Mouse (Mus musculus): Measurements from ENCODE around the gene Serpine2.

The Serpine2 gene

DNA sequence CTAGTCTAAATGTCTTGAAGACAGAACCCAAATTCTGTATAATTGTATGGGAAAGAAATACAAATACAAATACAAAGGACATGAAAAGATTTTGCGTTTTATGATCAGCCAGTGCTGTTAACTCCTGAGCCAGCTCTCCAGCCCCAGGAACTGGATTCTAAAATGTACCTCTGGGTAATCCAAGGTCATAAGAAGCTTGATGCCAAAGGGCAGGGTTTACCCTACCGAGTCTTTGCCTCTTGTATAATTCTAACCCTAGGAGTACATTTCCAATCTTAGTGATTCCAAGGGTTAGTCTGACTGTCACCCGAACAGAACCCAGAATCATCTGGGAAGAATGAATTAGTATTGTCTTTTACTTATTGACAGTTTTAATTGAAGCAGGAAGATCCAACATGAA lies 45.5 kb downstream of the Serpine2 start:
- no peak for DNase-seq (ENCODE audit: low read depth, low spot score)

DNA sequence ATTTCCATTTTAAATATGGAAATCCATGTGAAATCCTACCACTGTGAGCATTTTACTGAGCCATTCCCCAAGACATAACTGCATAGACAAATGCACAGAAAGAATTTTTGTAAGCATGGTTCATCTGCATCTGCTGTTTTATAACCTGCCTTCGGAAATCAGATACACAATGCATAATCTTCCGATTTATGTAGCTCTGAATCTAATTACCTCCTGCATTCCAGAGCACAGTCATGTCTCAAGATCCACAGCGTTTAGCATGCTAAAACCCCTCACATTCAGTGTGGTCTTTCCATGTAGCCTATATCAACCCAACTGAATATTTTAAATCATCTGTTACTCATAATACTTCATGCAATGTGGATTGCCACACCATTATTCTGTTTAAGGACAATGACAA lies 51.5 kb downstream of the Serpine2 start:
- DNase-seq (ENCODE audit: low read depth, low spot score) = no peak

DNA sequence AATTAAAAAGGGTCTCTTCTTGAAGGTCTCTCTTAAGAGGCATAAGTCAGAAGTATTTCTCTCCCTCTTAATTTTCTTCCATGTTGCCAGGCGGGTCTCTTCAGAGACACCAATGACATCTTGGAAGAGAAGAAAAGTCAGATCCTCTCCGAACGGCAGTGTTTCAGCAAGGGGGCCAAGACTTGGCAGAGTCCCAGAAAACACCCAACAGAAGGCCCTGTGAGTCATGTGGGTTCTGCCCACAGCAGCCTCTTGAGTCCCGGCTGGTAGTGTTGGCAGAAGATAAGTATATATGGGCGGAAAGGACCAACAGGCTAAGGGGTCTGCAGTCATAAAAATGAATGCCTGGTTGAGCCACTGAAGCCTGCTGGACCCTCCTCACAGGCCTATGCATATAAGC lies 54.1 kb downstream of the Serpine2 start:
- no peak for DNase-seq (ENCODE audit: low read depth, low spot score)

DNA sequence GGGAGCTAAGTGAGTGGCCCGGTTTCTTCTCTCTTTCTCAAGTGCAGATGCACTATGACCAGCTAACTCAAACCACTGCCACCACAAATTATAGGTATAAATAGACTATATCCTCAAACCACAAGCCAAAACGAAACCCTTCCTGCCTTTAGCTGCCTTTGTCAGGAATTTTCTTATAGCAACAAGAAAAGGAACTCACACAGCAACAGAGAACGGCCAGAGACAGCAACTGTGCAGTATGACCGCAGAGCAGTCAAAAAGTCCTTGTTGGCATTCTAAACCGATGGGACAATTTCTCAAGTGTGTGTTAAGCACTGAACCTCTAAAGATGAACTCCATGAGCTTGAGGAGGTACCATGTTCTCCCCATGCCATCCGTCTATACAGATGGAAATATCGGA lies 57.4 kb downstream of the Serpine2 start:
- DNase-seq (ENCODE audit: low read depth, low spot score) = no peak

DNA sequence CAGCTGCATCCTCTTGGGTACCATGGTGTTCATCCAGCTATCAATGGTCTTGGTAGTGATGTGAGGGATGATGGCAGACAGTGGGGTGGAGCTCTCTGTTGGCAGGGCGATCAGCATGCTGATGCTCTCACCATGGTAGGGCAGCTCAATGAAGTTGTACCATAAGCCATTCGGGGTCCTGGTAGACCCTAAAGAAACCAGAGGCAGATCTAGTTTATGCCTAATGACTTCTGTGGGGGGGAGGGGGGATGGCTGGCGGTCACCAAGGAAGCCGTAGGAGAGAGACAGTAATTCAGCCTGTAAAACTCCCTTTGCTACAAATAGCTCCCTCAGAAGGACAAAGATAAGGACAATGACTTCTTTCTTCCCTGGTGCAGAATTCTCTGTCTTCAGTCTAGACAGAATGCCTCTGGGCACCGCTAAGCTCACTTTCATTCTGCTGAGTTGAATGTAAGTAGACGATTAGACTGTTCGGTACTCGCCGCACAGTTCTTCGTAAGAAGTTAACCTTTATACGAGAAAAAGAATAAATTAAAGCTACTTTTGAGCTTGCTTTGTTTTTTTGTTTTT lies 58.0 kb downstream of the Serpine2 start:
- DNase-seq (ENCODE audit: low read depth, low spot score) = no peak

DNA sequence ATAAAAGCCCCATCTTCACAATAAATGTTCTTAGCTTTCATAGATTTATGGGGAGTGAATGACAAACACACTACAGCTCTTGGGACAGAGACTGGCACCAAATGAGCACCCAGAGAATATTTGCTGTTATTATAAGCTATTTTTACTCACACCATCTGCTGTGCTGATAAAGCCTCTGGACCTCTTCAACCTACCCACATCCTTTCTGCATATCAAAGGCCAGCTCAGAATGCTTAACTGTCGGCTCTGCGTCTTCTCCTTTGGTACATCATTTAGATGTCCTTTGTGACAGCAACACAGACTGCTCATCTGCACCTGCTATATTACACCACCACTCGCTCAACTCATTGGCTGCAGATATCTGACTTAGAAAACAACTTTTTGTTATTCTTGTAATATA lies 63.9 kb downstream of the Serpine2 start:
- no peak for DNase-seq (ENCODE audit: low read depth, low spot score)

DNA sequence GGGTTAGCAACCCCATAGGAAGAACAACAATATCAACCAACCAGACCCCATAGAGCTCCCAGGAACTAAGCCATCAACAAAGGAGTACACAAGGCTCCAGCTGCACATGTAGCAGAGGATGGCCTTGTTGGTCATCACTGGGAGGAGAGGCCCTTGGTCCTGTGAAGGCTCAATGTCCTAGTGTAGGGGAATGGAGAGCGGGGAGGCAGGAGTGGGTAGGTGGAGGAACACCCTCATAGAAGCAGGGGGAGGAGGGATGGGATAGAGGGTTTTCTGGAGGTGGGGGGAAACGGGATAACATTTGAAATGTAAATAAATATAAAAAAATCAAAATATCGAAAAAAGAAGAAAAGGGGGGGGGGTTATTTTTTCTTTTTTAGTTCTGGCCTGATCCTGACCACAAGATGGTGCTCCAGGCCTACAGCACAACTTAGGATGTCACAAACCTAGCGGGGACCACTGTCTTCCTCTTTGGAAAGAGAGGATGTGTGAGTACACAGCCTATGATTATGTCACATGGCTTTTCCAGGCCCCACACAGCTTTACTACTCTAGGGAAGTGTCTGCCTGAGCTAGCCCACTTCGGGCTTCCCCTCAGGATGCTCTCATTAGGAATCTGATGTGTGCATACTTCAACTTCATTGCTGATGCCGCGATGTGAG lies 74.6 kb downstream of the Serpine2 start:
- DNase-seq (ENCODE audit: low read depth, low spot score) = no peak

DNA sequence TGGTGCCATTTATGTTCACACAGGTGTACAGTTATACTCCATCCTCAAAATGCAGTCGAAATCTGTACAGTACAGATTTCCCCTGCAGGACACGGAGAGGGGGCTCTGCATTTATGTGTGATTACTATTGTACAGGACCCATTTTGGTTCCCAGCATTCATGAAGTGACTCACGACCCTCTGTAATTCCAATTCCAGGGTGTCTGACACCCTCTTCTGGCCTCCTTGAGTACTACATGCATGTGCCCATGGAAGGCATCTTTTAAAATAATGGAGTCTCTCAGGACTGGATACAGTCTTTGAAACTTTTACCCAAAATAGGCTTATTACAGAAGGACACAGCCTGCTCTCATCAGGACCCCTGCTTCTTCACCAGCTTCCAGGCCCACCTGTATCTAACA lies 78.5 kb downstream of the Serpine2 start:
- peak; percentile 18 for DNase-seq (ENCODE audit: low read depth, low spot score)

DNA sequence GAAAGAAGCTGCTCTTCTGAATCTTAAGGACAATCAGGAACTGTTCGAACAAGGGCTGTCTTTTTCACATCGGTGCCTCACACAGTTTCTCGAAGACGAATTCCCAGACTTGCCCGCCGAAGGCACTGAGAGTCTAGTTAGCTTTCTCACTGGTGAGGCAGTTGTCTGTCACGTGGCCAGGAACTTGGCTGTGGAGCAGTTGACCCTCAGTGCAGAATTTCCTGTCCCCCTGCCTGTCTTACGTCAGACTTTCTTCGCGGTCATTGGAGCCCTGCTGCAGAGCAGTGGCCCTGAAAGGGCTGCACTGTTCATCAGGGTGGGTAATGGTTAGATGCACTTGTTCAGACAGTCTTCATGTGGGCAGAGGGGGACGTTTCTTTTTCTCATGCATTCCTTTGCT lies 83.0 kb downstream of the Serpine2 start:
- no peak for DNase-seq (ENCODE audit: low read depth, low spot score)

DNA sequence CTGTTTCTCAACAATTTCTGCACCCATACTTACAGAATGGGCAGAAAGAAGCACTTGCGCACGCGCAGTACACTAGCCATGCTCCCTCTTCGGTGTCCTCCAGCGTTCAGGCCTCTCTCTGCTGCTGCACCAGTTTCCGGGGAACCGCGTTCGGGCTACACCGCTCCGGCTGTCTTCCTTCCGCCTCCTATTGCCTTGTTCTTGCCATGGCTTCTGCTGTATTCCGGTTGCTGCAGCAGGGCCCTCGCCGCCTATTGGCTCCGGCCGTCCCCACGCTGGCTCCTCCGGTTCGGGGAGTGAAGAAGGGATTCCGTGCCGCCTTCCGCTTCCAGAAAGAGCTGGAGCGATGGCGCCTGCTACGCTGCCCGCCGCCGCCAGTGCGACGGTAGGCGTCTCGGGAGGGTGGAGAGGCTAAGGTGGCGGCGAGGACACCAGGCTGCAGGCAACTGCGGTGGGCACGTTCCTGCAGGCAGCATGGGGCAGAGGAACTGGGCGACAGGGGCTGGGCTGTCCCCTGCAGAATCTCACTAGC lies 85.0 kb downstream of the Serpine2 start, which contains the start of the genes Mrpl44 and Wdfy1:
TSS of gene Mrpl44 (plus strand) at position 92 of the 532 bp plus-strand sequence.
TSS of gene Wdfy1 (minus strand) at position 217 of the 532 bp plus-strand sequence.
- peak; percentile 86 for DNase-seq (ENCODE audit: low read depth, low spot score)

DNA sequence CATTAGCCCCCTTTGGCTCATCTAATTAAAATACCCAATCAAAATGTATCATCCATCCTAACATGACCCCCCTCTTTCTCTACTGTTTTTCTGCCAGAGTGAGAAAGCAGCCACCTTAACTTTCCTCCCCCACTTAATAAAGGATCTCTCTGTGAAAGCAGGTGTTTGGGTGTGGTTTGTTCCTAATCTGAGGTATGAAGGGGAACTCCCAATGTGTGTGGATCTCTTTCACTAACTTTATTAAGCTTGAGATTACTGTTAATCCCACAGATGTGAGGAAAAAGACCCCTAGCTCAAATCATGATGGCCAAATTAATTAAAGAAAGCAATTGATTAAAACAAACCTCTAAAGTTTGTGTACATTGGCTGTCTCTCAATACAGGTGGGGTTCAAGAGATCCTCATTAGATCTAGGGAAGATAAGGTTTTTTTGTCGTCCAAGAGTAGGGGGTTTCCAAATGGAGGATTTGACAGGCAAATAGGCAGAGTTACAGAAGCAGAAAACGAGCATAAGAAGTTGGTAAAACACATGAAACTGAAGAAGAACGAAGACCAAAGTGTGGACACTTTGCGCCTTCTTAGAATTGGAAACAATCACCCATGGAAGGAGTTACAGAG lies 86.7 kb downstream of the Serpine2 start:
- DNase-seq (ENCODE audit: low read depth, low spot score) = no peak

DNA sequence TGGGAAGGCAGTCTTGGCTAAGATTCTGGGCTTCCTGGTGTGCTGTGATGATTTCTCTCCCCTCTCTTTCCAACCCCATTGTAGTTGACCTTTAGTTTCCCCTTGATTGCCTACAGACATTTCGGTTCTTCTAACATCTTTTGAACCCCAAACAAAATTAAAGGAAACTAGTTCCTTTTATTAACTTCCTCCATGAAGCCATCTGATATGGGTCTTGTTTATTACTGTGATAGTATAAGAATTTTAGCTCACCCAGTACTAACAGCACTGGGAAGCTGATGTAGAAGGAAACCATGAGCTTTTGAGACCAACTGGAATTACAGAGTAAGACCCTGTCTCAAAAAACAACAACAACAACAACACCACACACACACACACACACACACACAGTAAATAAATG lies 92.7 kb downstream of the Serpine2 start:
- DNase-seq (ENCODE audit: low read depth, low spot score) = no peak

DNA sequence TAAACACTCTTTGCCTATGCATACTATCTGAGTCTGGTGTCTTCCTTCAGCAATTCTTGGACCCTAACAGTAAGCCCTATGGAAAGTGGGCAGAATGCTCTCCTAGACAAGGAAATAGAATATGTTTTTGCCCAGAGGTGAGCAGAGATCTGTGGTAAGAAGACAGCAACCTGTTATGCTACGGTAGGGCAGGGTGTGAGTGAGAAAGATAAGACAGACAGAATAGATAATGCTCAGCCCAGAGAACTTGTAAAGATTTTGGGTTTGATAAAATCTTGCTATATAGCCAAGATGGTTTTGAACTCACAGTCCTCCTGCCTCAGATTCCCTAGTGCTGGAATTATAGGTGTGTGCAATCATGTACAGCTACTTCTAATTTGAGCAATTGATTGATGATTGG lies 96.5 kb downstream of the Serpine2 start:
- DNase-seq (ENCODE audit: low read depth, low spot score) = no peak

DNA sequence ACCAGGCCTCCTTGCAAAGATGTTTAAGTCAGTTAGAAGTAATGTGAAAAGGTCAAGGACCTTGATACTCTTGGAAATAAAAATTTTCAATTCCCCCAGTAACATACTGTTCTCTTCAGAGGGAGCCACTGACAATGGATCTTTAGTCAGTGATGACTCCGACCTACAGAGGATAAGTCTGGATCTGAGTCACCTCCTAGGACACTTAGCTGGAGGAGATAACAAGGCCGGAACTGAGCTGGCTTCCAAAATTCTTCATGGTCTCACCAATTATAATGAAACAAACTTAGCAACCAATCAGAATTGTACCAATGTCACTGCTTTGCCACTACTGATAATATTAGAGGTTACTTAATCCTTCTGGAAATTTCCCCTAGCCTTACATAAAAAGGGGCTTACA lies 96.9 kb downstream of the Serpine2 start:
- no peak for DNase-seq (ENCODE audit: low read depth, low spot score)

DNA sequence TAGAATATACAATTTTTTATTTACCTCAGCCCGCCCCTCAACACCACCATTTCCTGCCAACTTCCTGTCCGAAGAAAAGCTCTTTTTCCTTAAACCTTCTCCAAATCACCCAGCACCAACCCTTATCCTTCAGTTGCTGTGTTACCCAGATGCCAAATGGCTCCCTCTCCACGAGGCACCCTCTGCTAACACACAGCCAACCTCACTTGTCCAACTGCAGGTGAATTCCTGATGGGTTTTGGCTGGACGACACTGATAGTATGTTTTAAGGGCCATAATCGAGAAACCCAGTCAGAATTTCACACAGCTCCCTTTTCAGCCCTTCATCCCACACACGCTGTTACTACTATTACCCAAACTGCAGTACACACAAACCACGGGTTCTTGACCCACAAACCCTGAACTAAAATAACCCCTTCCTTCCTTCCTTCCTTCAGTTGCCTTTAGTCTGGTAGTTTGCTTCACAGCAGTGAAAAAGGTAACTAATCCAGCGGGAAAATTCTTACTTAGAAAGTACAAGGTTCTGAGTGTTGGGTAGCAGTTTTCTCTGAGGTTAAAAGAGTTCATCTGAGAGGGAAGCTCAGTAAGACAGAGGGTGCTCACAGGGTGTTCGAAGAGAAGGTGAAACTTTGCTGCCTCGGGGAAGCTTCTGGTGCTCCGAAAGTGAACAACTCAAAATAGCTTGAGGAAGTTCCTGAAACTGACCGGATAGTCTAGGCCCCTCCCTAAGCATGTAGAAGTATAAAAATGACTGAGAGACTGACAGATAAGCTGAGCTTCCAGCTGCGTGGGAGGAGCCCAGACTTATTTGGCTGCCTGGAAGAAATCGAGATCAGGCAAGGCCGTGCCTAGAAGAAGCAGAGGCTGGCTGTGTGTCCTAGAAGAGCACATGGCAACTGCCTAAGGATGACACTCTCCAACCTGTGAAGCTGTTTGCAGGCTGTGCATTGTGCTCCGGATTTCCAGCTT lies 98.4 kb downstream of the Serpine2 start:
- no peak for DNase-seq (ENCODE audit: low read depth, low spot score)

DNA sequence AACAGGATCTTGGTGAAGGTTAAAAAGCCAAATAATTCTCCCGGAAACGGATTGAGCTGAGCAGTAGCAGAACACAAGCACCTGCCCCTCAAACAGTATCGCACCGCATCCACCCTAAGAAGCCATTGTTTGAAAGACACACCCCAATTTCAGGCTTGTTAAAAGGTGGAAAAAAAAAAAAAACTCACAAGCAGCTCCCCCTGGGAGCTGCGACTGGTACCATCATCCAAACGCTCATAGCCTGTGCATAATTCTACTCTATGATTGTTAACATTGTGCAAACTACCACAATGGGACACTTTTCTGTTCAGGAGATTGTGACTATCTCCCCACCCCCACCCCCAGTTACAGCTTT lies 99.1 kb downstream of the Serpine2 start:
- DNase-seq (ENCODE audit: low read depth, low spot score) = no peak

DNA sequence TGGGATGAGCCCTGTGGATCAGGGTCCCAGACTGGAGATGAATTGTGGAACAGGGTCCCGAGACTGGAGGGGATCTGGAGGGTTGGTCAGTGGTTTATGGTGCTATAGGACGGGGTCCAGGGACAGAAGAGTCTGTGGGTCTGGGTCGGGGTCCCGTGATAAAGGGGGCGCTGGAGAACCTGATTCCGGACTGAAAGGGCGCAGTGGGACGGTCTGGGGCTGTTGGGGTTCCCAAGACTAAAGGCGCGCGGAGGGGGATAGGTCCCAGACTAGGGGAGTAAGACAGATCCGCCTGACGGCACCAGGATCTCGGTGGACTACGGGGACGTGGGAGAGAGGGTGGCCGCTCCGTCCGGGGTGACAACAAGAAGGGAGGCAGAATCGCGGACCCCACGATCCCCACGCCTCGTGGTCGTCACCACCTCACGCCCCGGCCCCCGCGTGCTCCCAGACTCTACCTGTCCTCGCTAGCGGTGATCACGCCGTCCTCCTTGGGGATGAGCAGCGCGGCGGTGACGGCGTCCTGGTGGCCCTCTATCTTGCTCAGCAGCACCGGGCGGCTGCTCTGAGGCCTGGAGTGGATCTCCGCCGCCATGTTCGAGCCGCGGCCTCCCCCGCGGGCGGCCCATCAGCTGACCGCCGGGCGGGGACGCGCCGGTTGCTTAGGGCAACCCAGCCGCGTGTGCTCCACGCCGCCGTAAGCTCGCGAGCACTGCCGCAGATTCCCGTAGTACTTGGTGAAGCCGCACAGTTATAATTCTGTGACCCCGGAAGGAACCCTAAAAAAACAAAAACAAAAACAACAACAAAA lies 99.7 kb downstream of the Serpine2 start:
- DNase-seq (ENCODE audit: low read depth, low spot score) = peak; percentile 50

DNA sequence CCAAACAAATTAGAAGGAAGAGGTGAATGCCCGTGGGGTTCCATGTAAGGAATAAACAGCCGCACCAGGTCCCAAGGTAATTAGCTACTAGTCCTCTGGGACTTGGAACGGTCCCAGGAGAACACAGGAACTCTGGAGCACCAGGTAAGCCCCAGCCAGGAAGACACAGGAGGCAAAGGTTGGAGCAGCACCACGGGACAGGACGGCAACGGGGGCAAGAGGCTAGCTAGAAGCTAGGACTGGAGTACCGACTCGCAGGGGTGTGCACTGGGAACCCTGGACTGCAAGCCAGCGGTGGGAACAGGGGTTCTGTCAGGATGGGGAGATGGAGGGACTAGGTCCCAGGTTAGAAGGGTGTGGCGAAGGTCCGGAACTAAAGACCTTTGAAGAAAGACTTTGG lies 100.3 kb downstream of the Serpine2 start:
- DNase-seq (ENCODE audit: low read depth, low spot score) = no peak

DNA sequence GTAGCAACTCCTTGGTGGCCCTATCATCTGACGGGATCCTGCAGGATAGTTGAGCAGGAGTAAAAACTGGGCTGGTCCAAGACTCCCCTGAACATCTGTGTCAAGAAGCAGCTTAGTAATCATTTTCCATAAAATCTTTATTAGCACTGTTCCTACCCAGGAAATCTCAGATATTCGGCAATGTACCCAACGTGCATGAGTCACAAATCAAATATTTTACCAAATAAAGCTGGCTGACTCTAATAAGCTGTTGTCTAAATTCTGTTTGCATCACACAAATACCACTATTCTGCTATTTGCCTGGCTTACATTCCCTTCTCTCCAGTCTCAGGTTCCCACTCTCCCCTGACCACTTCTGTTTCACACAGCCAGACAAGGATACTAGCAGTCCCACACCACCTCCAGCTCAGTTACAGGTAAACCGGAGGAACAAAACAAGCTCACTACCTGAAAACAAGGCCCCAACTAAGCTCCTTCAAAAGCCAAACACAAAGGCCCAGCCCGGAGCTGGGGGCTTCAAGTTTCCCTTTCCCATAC lies 101.5 kb downstream of the Serpine2 start:
- DNase-seq (ENCODE audit: low read depth, low spot score) = no peak

DNA sequence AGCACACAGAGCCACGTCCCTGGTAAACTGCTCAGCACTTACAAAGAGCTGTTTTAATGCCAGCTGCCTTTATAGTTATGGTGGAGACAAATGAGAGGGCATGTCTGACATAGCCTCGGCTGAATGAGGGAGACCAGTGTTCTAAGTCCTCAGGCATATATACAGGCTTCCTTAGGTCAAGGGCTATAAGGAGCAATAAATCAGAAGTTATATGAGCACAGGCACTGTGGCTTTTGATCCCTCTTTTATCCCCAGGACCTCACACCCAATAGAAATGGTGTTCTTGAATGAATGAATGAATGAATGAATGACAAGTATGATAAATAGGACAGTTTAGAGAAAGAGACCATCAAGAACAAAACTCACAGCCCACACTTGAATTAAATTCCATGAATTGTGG lies 102.0 kb downstream of the Serpine2 start:
- no peak for DNase-seq (ENCODE audit: low read depth, low spot score)

DNA sequence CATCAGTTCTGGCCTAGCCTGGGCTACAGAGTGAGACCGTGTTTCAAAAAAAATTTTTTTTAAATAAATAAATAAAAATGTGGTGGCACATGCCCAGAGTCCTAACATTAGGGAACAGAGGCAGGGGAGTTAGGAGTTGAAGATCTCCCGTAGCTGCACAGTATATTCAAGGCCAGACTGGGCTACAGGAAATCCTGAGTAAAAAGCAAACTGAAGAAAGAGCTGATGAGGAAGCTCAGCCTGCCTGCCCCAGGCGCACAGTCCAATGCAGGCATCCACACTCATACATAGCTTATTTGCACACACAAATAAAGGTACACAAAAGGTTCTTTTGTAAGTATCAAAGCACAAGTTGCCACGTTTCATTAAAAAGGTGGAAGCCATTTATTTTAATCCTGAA lies 103.4 kb downstream of the Serpine2 start:
- DNase-seq (ENCODE audit: low read depth, low spot score) = no peak
